Mouse (Mus musculus) small intestine, adult 2 months (tissue): ENCODE results near the gene Amd1. TPM values are rescaled to one million over a fixed set of nuclear protein-coding genes. Genes with fewer than 3 reads are reported as not detected.

Experiments
- H3K27ac ChIP-seq: fragments of 200-500 bp; 2 replicates; pipeline ENCODE4 v1.5.1; 2012; ENCODE audit warnings: low read depth, low read length, control low read depth, inconsistent platforms; ENCODE audit not compliant: insufficient read depth
- H3K27me3 ChIP-seq: fragments of 200-500 bp; 2 replicates; pipeline ENCODE4 v1.6.1; 2012; ENCODE audit warnings: mild to moderate bottlenecking, moderate library complexity, low read length, inconsistent platforms; ENCODE audit not compliant: control insufficient read depth, insufficient read depth
- H3K36me3 ChIP-seq: fragments of 200-500 bp; 2 replicates; pipeline ENCODE4 v1.6.1; 2012; ENCODE audit warnings: mild to moderate bottlenecking, low read length, control low read depth, inconsistent platforms; ENCODE audit not compliant: control insufficient read depth, insufficient read depth
- H3K4me1 ChIP-seq: fragments of 200-500 bp; 2 replicates; pipeline ENCODE4 v1.6.1; 2012; ENCODE audit warnings: low read length, inconsistent platforms, mixed read lengths; ENCODE audit not compliant: control insufficient read depth, insufficient read depth, insufficient read length
- H3K4me3 ChIP-seq: fragments of 200-500 bp; 2 replicates; pipeline ENCODE4 v1.5.1; 2012; ENCODE audit warnings: low read depth, mild to moderate bottlenecking, control low read depth, inconsistent platforms, low read length, moderate library complexity
- CTCF ChIP-seq: fragments of 200-500 bp; IDR thresholded peaks from 2 replicates; pipeline ENCODE4 v1.5.1; 2012; ENCODE audit warnings: low read depth, mild to moderate bottlenecking, control low read depth, inconsistent platforms, low read length, moderate library complexity, mixed read lengths; ENCODE audit not compliant: insufficient replicate concordance, insufficient read length; ENCODE audit errors: extremely low read depth
- POLR2A ChIP-seq: fragments of 200-500 bp; IDR thresholded peaks from 2 replicates; pipeline ENCODE4 v1.6.1; 2012; ENCODE audit warnings: low read depth, mild to moderate bottlenecking, control low read depth, inconsistent platforms, low read length, moderate library complexity
- WGBS: fragments of 180-500 bp; shearing (Covaris S2); methylation state at CpG from one replicate; pipeline ENCODE4 v1.1.7; 2018; 5-methylcytosine and 5-hydroxymethylcytosine counted together
- polyA plus RNA-seq: library from polyadenylated mRNA; depleted of rRNA; stranded (reverse); fragments of >200 nt; gene quantifications from 2 replicates; pipeline ENCODE4 v1.2.3, GENCODE M21; 2012; rRNA removed

Gene Amd1
- 0.95 and 1.7 TPM in 2 replicates for polyA plus RNA-seq

GRCm38 (mm10) chr10:40302140-40302985, at the start of gene Amd1:
Gene Amd1 (minus strand): TSS chr10:40302186.
- TF ChIP-seq CTCF = no peak
- TF ChIP-seq POLR2A = peak; percentile 15
- H3K27ac ChIP-seq = peak within 1 kb of the TSS; percentile 73
- WGBS = under 1% methylated on average over 55 of the region's 55 CpGs

GRCm38 (mm10) chr10:40351156-40351555, 49.2 kb upstream of the Amd1 start:
- H3K36me3 ChIP-seq = no peaks in the 10 kb centered on the region
- H3K4me1 ChIP-seq = peaks cover 2% of the 10 kb centered on the region
- no peak overlapping the region for H3K27ac ChIP-seq
- TF ChIP-seq POLR2A (no peak), CTCF (no peak)
- no peaks in the 10 kb centered on the region for H3K27me3 ChIP-seq
- WGBS = 68% methylated on average over 4 of the region's 4 CpGs
- no peak overlapping the region for H3K4me3 ChIP-seq

More at GRCm38 (mm10) chr10:40302140-40302985, at the start of gene Amd1:
- Histone ChIP-seq H3K27me3 (no peaks in the 10 kb centered on the region), H3K4me1 (peaks cover 7% of the 10 kb centered on the region), H3K4me3 (peak within 1 kb of the TSS; percentile 98), H3K36me3 (no peaks in the 10 kb centered on the region)

GRCm38 (mm10) chr10:40350245-40350932, 48.4 kb upstream of the Amd1 start:
- H3K27ac ChIP-seq = no peak overlapping the region
- WGBS = 39% methylated on average over 12 of the region's 12 CpGs
- no peaks in the 10 kb centered on the region for H3K27me3 ChIP-seq
- peak overlapping the region; percentile 98 for H3K4me3 ChIP-seq
- no peak for TF ChIP-seq POLR2A
- peaks cover 2% of the 10 kb centered on the region for H3K4me1 ChIP-seq
- no peaks in the 10 kb centered on the region for H3K36me3 ChIP-seq

DNA sequence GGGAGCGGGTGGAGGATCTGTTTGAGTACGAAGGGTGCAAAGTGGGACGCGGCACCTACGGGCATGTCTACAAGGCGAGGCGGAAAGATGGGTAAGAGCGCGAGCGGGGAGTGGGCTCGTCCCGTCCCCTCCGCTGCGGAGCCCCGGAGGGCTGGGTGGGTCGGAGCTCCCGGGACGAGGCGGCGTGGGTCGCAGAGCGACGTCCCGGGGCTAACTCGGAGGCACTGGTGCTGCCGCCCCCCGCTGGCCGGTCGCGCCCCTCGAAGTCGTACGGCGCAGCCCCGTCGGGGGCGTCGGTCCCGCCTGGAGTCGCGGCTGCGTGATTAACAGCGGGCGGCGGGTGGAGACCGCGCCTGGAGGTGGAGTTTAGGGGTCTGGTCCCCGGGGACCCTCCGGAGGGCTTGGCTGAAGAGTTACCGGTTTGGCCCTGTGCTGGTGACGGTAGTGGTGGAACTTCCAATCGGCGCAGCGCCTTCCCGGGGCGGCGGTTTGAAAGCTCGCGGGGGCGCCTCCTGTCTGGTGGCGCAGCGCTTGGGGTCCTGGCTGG, 47.7 kb upstream of the Amd1 start:
- Histone ChIP-seq H3K27me3 (no peaks in the 10 kb centered on the region), H3K4me3 (peak overlapping the region; percentile 98), H3K4me1 (peaks cover 2% of the 10 kb centered on the region), H3K27ac (peak overlapping the region; percentile 82), H3K36me3 (no peaks in the 10 kb centered on the region)
- under 1% methylated on average over 62 of the region's 62 CpGs for WGBS
- TF ChIP-seq POLR2A = no peak
- no peak for TF ChIP-seq CTCF

GRCm38 (mm10) chr10:40348566-40349536, 46.9 kb upstream of the Amd1 start:
- peak overlapping the region; percentile 97 for H3K27ac ChIP-seq
- no peaks in the 10 kb centered on the region for H3K27me3 ChIP-seq
- peaks cover 2% of the 10 kb centered on the region for H3K4me1 ChIP-seq
- TF ChIP-seq CTCF = no peak
- peak; percentile 61; the same call in 1 of the 2 replicates for TF ChIP-seq POLR2A
- H3K4me3 ChIP-seq = peak overlapping the region; percentile 98
- H3K36me3 ChIP-seq = no peaks in the 10 kb centered on the region
- under 1% methylated on average over 76 of the region's 76 CpGs for WGBS

GRCm38 (mm10) chr10:40347461-40347954, 45.5 kb upstream of the Amd1 start:
- 50% methylated on average over 9 of the region's 9 CpGs for WGBS
- Histone ChIP-seq H3K36me3 (no peaks in the 10 kb centered on the region), H3K4me1 (peaks cover 5% of the 10 kb centered on the region), H3K4me3 (no peak overlapping the region), H3K27ac (no peak overlapping the region), H3K27me3 (no peaks in the 10 kb centered on the region)
- TF ChIP-seq CTCF (no peak), POLR2A (no peak)
